Mouse (Mus musculus) urinary bladder, postnatal 10 days (tissue): ENCODE measurements at regions not wholly inside any gene's neighbourhood (a gene's known extent, or its start where the extent isn't known, plus 50 kb on each side); places are given as distances from the start of the nearest gene placed in this dataset.
"Not testable (repeated sequence)": the region's sequence is repeated elsewhere in the genome, so short reads cannot be mapped to it uniquely, and the experiment has no call there.

Experiments used
- DNase-seq: peaks from one replicate; pipeline ENCODE4 v3.0.0; 2022; ENCODE audit warnings: low spot score

GRCm38 (mm10) chr16:30193294-30194261 lies 73.7 kb downstream of the Cpn2 start:
- DNase-seq: no peak

GRCm38 (mm10) chr16:30194836-30195235 lies 72.5 kb downstream of the Cpn2 start:
- no peak for DNase-seq

GRCm38 (mm10) chr16:30195859-30196258 lies 71.4 kb downstream of the Cpn2 start:
- not testable (repeated sequence) for DNase-seq

GRCm38 (mm10) chr16:30197351-30197750 lies 69.9 kb downstream of the Cpn2 start:
- no peak for DNase-seq

GRCm38 (mm10) chr16:30199836-30200235 lies 67.5 kb downstream of the Cpn2 start:
- DNase-seq: no peak

- no peak for DNase-seq
Measured at GRCm38 (mm10) chr16:30204144-30204543, 63.2 kb downstream of the Cpn2 start.

- no peak for DNase-seq
Measured at GRCm38 (mm10) chr16:30205314-30205815, 61.9 kb downstream of the Cpn2 start.

GRCm38 (mm10) chr16:30205816-30206356 lies 61.4 kb downstream of the Cpn2 start:
- no peak for DNase-seq
